Mouse (Mus musculus) mammary gland, adult 2 months (tissue): ENCODE results near the gene Slc5a2. TPM values are rescaled to one million over a fixed set of nuclear protein-coding genes. Genes with fewer than 3 reads are reported as not detected.

ENCODE experiments used
- polyA plus RNA-seq: library from polyadenylated mRNA; depleted of rRNA; stranded (reverse); fragments of >200 nt; gene quantifications from 2 replicates; pipeline ENCODE4 v1.2.3, GENCODE M21; 2012; ENCODE audit warnings: low replicate concordance; rRNA removed

Gene Slc5a2
- 0.07 TPM in 1 of 2 replicates, not detected in the other for polyA plus RNA-seq

GRCm38 (mm10) chr7:128265411-128265810 is at the start of gene Slc5a2:
Gene Slc5a2 (plus strand): TSS chr7:128265657.

GRCm38 (mm10) chr7:128236856-128237592 is 28.4 kb upstream of the Slc5a2 start, which contains the start of gene Armc5:
Gene Armc5 (plus strand): TSS chr7:128237342.

GRCm38 (mm10) chr7:128237927-128238778 is 27.3 kb upstream of the Slc5a2 start, which contains the start of gene 9130023H24Rik:
Gene 9130023H24Rik (minus strand): TSS chr7:128238031.

GRCm38 (mm10) chr7:128246496-128247391 is 18.7 kb upstream of the Slc5a2 start, which contains the start of gene Tgfb1i1:
Gene Tgfb1i1 (plus strand): TSS chr7:128246812.

GRCm38 (mm10) chr7:128297617-128298480 is 32.4 kb downstream of the Slc5a2 start, which contains the start of gene BC017158:
Gene BC017158 (minus strand): TSS chr7:128298170.

Other genes starting within 250 kb of the Slc5a2 start
- 36.0 and 38.8 TPM in 2 replicates for gene Itgam, start 203.0 kb upstream of the Slc5a2 start, polyA plus RNA-seq
- gene Gm49368, start 203.0 kb upstream of the Slc5a2 start, polyA plus RNA-seq, result 0.11 and 0.47 TPM in 2 replicates
- gene Itgax, start 136.1 kb upstream of the Slc5a2 start, polyA plus RNA-seq, result 7.6 TPM in 2 replicates
- 0.33 and 0.51 TPM in 2 replicates for gene Itgad, start 111.3 kb upstream of the Slc5a2 start, polyA plus RNA-seq
- gene Cox6a2, start 59.3 kb upstream of the Slc5a2 start, polyA plus RNA-seq, result 16.9 and 867 TPM in 2 replicates
- gene Armc5, start 28.3 kb upstream of the Slc5a2 start, polyA plus RNA-seq, result 28.0 and 53.1 TPM in 2 replicates
- 2.0 and 3.5 TPM in 2 replicates for gene 9130023H24Rik, start 27.6 kb upstream of the Slc5a2 start, polyA plus RNA-seq
- 37.4 and 73.3 TPM in 2 replicates for gene Tgfb1i1, start 18.8 kb upstream of the Slc5a2 start, polyA plus RNA-seq
- gene BC017158, start 32.5 kb downstream of the Slc5a2 start, polyA plus RNA-seq, result 48.0 and 53.6 TPM in 2 replicates
- gene Rgs10, start 153.1 kb downstream of the Slc5a2 start, polyA plus RNA-seq, result 18.1 and 20.5 TPM in 2 replicates
- gene Tial1, start 196.1 kb downstream of the Slc5a2 start, polyA plus RNA-seq, result 20.6 and 30.6 TPM in 2 replicates